Mouse (Mus musculus): ENCODE results near the gene Trhde.

DNA sequence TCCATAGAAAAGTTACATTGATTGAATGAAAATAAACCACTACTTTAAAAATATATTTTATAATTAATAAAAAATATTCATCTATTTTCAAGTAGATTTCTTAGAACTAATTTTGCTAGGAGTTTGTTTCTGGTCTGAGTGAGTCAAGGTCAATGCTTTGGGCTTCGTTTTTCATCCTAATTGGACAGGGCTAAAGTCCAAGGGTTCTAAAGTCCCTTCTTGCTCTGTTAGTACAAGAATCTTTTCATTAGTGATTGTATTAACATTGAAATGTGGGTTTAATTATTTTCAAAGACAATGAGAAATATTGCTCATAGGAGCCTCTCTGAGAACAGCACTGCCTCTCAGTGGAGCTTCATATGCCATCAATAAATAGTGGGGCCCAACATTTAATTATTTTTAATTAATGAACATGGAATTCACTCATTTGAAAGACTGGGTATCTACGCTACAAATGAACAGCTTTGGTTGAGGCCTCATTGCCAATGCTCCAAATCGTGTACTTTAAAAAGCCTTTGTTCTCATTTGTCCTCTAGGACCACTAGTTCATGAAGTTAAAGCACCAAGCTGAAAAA, 383.1 kb downstream of the Trhde start:
- TF ChIP-seq CTCF (conservative IDR thresholded peaks at IDR 0.05; ENCODE audit: low read length) (no peak), NANOG (IDR thresholded peaks at IDR 0.05; ENCODE audit: borderline replicate concordance, low read length) (no peak)

All from E14TG2a.4 (cell line).